Comparison of ENCODE assay signal across 29 mouse cellular contexts in genomic region chr10:53738842-53739241, GRCm38 (mm10). TPM values are rescaled to one million over a fixed set of nuclear protein-coding genes. Genes with fewer than 3 reads are reported as not detected.
A peak's percentile ranks its signal among the peaks of the same experiment; 100 is the strongest.
DNase-seq lines count a peak whose midpoint lies in the region; ATAC-seq and TF ChIP-seq lines count a peak whose summit lies in the region.
"Had no signal": no experiment of that assay in that cellular context is flagged by ENCODE, and none has a peak within 500 bp of the region (broad histone marks: within the 10 kb centered on the region; RNA-seq: fewer than 3 reads in every experiment).

No protein-coding gene starts in this region.

- no peak overlapping the region for H3K27ac ChIP-seq in forebrain, postnatal 0 days (ENCODE audit: low read depth, low read length)
- no peak overlapping the region for H3K27ac ChIP-seq in forebrain, embryonic 15.5 days (replicated peaks)
- no peak overlapping the region for H3K27ac ChIP-seq in kidney, embryonic 14.5 days (ENCODE audit: low read depth, low read length)
- no peak overlapping the region for H3K27ac ChIP-seq in kidney, postnatal 0 days
- 0 out of 2 replicates have a peak overlapping the region, but pooled peaks have one; percentile 12 for H3K27ac ChIP-seq in olfactory bulb, adult 2 months (ENCODE audit: insufficient read depth, low read depth, low read length)
- H3K27ac ChIP-seq: embryonic facial prominence, embryonic 10.5 days; embryonic facial prominence, embryonic 13.5 days; forebrain, embryonic 12.5 days; heart, adult 2 months; heart, embryonic 10.5 days; heart, embryonic 13.5 days; hindbrain, embryonic 15.5 days had no signal

- no peak overlapping the region for H3K4me2 ChIP-seq in forebrain, postnatal 0 days (ENCODE audit: low read depth)
- no peak overlapping the region for H3K4me2 ChIP-seq in forebrain, embryonic 15.5 days (replicated peaks)
- H3K4me2 ChIP-seq in kidney, embryonic 14.5 days (replicated peaks; ENCODE audit: low read depth, low read length): no peak overlapping the region; the same call in 1 of the 2 replicates
- H3K4me2 ChIP-seq in kidney, postnatal 0 days (ENCODE audit: low read length): no peak overlapping the region
- H3K4me2 ChIP-seq: embryonic facial prominence, embryonic 13.5 days; forebrain, embryonic 12.5 days; heart, embryonic 13.5 days; hindbrain, embryonic 15.5 days had no signal

- no peak overlapping the region for H3K9ac ChIP-seq in forebrain, postnatal 0 days
- no peak overlapping the region for H3K9ac ChIP-seq in forebrain, embryonic 15.5 days (replicated peaks)
- H3K9ac ChIP-seq in kidney, embryonic 14.5 days (ENCODE audit: low read depth, low read length): no peak overlapping the region
- no peak overlapping the region for H3K9ac ChIP-seq in kidney, postnatal 0 days (ENCODE audit: low read depth, low read length)
- H3K9ac ChIP-seq: embryonic facial prominence, embryonic 13.5 days; forebrain, embryonic 12.5 days; heart, embryonic 13.5 days; hindbrain, embryonic 15.5 days had no signal

- WGBS in forebrain, postnatal 0 days: 89% methylated on average over 8 of the region's 8 CpGs
- 91% methylated on average over 8 of the region's 8 CpGs for WGBS in forebrain, embryonic 15.5 days
- 40% methylated on average over 8 of the region's 8 CpGs for WGBS in kidney, embryonic 14.5 days
- 44% methylated on average over 8 of the region's 8 CpGs for WGBS in kidney, postnatal 0 days
- 59% methylated on average over 8 of the region's 8 CpGs for WGBS in olfactory bulb, adult 2 months

- H3K36me3 ChIP-seq in forebrain, postnatal 0 days (ENCODE audit: insufficient read depth): no peaks in the 10 kb centered on the region
- no peaks in the 10 kb centered on the region for H3K36me3 ChIP-seq in forebrain, embryonic 15.5 days
- H3K36me3 ChIP-seq in kidney, embryonic 14.5 days (ENCODE audit: control insufficient read depth, insufficient read depth, low read length): no peaks in the 10 kb centered on the region
- H3K36me3 ChIP-seq in kidney, postnatal 0 days (ENCODE audit: insufficient read depth, low read length): no peaks in the 10 kb centered on the region
- H3K36me3 ChIP-seq: embryonic facial prominence, embryonic 10.5 days; embryonic facial prominence, embryonic 13.5 days; forebrain, embryonic 12.5 days; G1E; heart, embryonic 10.5 days; heart, embryonic 13.5 days; hindbrain, embryonic 15.5 days had no signal

- H3K9me3 ChIP-seq in forebrain, postnatal 0 days (ENCODE audit: low read length): no peaks in the 10 kb centered on the region
- no peaks in the 10 kb centered on the region for H3K9me3 ChIP-seq in forebrain, embryonic 15.5 days
- H3K9me3 ChIP-seq in kidney, embryonic 14.5 days (ENCODE audit: control insufficient read depth, low read length): no peaks in the 10 kb centered on the region
- H3K9me3 ChIP-seq in kidney, postnatal 0 days (replicated peaks; ENCODE audit: low read length): no peaks in the 10 kb centered on the region
- H3K9me3 ChIP-seq: embryonic facial prominence, embryonic 10.5 days; embryonic facial prominence, embryonic 13.5 days; forebrain, embryonic 12.5 days; G1E; heart, embryonic 10.5 days; heart, embryonic 13.5 days; hindbrain, embryonic 15.5 days had no signal

- H3K4me1 ChIP-seq in forebrain, postnatal 0 days (ENCODE audit: insufficient read depth): no peaks in the 10 kb centered on the region
- no peaks in the 10 kb centered on the region for H3K4me1 ChIP-seq in forebrain, embryonic 15.5 days
- H3K4me1 ChIP-seq in kidney, embryonic 14.5 days (ENCODE audit: control insufficient read depth, insufficient read depth, low read length): 0 out of 2 replicates have a peak, but pooled peaks cover 5% of the 10 kb centered on the region
- H3K4me1 ChIP-seq in kidney, postnatal 0 days (replicated peaks; ENCODE audit: insufficient read depth, low read length): no peaks in the 10 kb centered on the region
- H3K4me1 ChIP-seq in olfactory bulb, adult 2 months (ENCODE audit: control insufficient read depth, insufficient read depth, low read length): peaks cover 12% of the 10 kb centered on the region
- H3K4me1 ChIP-seq: embryonic facial prominence, embryonic 10.5 days; heart, embryonic 10.5 days; hindbrain, embryonic 15.5 days had no signal

- no peak overlapping the region for H3K4me3 ChIP-seq in forebrain, postnatal 0 days (ENCODE audit: low read depth, low read length)
- H3K4me3 ChIP-seq in forebrain, embryonic 15.5 days: no peak overlapping the region
- no peak overlapping the region for H3K4me3 ChIP-seq in kidney, embryonic 14.5 days (ENCODE audit: low read length)
- no peak overlapping the region for H3K4me3 ChIP-seq in kidney, postnatal 0 days (replicated peaks; ENCODE audit: low read depth, low read length)
- H3K4me3 ChIP-seq in olfactory bulb, adult 2 months (ENCODE audit: insufficient read depth, low read depth, low read length): no peak overlapping the region
- H3K4me3 ChIP-seq: embryonic facial prominence, embryonic 10.5 days; embryonic facial prominence, embryonic 13.5 days; erythroblast, embryonic 14.5 days; forebrain, embryonic 12.5 days; heart, adult 2 months; heart, embryonic 10.5 days; heart, embryonic 13.5 days; hindbrain, embryonic 15.5 days had no signal

- no peaks in the 10 kb centered on the region for H3K27me3 ChIP-seq in forebrain, postnatal 0 days (ENCODE audit: insufficient read depth, low read length)
- H3K27me3 ChIP-seq in forebrain, embryonic 15.5 days: no peaks in the 10 kb centered on the region
- no peaks in the 10 kb centered on the region for H3K27me3 ChIP-seq in kidney, embryonic 14.5 days (ENCODE audit: control insufficient read depth, insufficient read depth, low read length)
- no peaks in the 10 kb centered on the region for H3K27me3 ChIP-seq in kidney, postnatal 0 days (ENCODE audit: insufficient read depth, low read length)
- H3K27me3 ChIP-seq: CH12.LX; embryonic facial prominence, embryonic 13.5 days; forebrain, embryonic 12.5 days; hindbrain, embryonic 15.5 days had no signal

- peak; percentile 51; the same call in 1 of the 2 replicates for ATAC-seq in forebrain, postnatal 0 days
- no peak for ATAC-seq in forebrain, embryonic 15.5 days (replicated peaks)
- peak; percentile 52; the same call in 1 of the 2 replicates for ATAC-seq in kidney, embryonic 14.5 days (ENCODE audit: low FRiP score, low TSS enrichment)
- peak; percentile 49; the same call in 1 of the 2 replicates for ATAC-seq in kidney, postnatal 0 days (replicated peaks; ENCODE audit: low FRiP score, low read depth)
- ATAC-seq: forebrain, embryonic 16.5 days; Patski had no signal

- DNase-seq in forebrain, postnatal 0 days: no peak
- DNase-seq in kidney, adult 18-20 months: no peak
- DNase-seq in kidney, postnatal 0 days (ENCODE audit: low spot score): peak; percentile 31
- DNase-seq in kidney, adult 9 months: no peak
- DNase-seq: adrenal gland, postnatal 10 days; adrenal gland, postnatal 36 days; B cell, adult 2 months; cerebellum, adult 18-20 months; cerebellum, adult 9-10 months; cerebellum, postnatal 14 days; gastrocnemius, postnatal 10 days; gastrocnemius, postnatal 36 days; heart, adult 2 months; heart, postnatal 14 days; heart, postnatal 4 days had no signal

- no peak for TF ChIP-seq CTCF in forebrain, postnatal 0 days (IDR thresholded peaks at IDR 0.05; ENCODE audit: low read depth)
- TF ChIP-seq CTCF in kidney, postnatal 0 days (IDR thresholded peaks at IDR 0.05; ENCODE audit: low read depth): no peak
- TF ChIP-seq CTCF in olfactory bulb, adult 2 months (IDR thresholded peaks at IDR 0.05; ENCODE audit: insufficient read depth, low read depth, low read length): no peak

- TF ChIP-seq POLR2A in olfactory bulb, adult 2 months (IDR thresholded peaks at IDR 0.05; ENCODE audit: insufficient read depth, low read depth, low read length): no peak

RNA-seq across cellular contexts. Expression of gene Fam184a, which starts 12.1 kb away (rescaled TPM):
- 20.3 and 20.5 TPM in 2 replicates for total RNA-seq in forebrain, postnatal 0 days (2014; rRNA removed)
- 6.3 and 10.3 TPM in 2 replicates for polyA plus RNA-seq in forebrain, postnatal 0 days (2015; fragmentation: Nextera tagmentation; extraction: Ambion mirVana)
- polyA plus RNA-seq in forebrain, embryonic 15.5 days (2015; fragmentation: Nextera tagmentation; extraction: Ambion mirVana): 5.8 and 9.2 TPM in 2 replicates
- polyA plus RNA-seq in kidney, embryonic 14.5 days (2014; fragmentation: Nextera tagmentation; extraction: Ambion mirVana): 5.9 and 9.1 TPM in 2 replicates
- 4.6 and 5.0 TPM in 2 replicates for polyA plus RNA-seq in kidney, postnatal 0 days (2015; fragmentation: Nextera tagmentation; extraction: Ambion mirVana)
- not detected in 2 replicates for polyA plus RNA-seq in olfactory bulb, adult 2 months (2012; ENCODE audit: insufficient read depth, insufficient read length, low replicate concordance, missing spikeins)
- total RNA-seq: CH12.LX, G1E had no signal
- polyA plus RNA-seq: erythroblast, embryonic 14.5 days; G1E had no signal

Comparison
In these comparisons a context has a peak if more than half of its experiments do, and no peak if none do; other contexts are left out.
1. RNA of gene Fam184a, which starts 12.1 kb away (polyA plus RNA-seq): not detected in olfactory bulb, adult 2 months; 6.3 to 10.3 TPM in forebrain, postnatal 0 days, 5.8 to 9.2 TPM in forebrain, embryonic 15.5 days, 5.9 to 9.1 TPM in kidney, embryonic 14.5 days and 4.6 to 5.0 TPM in kidney, postnatal 0 days; every median in the first group is over 10 times any median in the second.